Mouse (Mus musculus) brain, embryonic 14.5 days (tissue): ENCODE measurements at regions not wholly inside any gene's neighbourhood (a gene's known extent, or its start where the extent isn't known, plus 50 kb on each side); places are given as distances from the start of the nearest gene placed in this dataset.

ENCODE experiments used
- CTCF ChIP-seq: fragments of 200-500 bp; IDR thresholded peaks from 2 replicates; pipeline ENCODE4 v1.5.1; 2012; ENCODE audit warnings: inconsistent platforms, mild to moderate bottlenecking, moderate library complexity, borderline replicate concordance; ENCODE audit not compliant: insufficient read depth, insufficient read length; ENCODE audit errors: extremely low read depth
- POLR2A ChIP-seq: fragments of 200-500 bp; IDR thresholded peaks from 2 replicates; pipeline ENCODE4 v1.6.1; 2012; ENCODE audit warnings: mild to moderate bottlenecking, inconsistent platforms, borderline replicate concordance; ENCODE audit not compliant: poor library complexity, insufficient read depth, insufficient read length, severe bottlenecking; ENCODE audit errors: extremely low read depth

DNA sequence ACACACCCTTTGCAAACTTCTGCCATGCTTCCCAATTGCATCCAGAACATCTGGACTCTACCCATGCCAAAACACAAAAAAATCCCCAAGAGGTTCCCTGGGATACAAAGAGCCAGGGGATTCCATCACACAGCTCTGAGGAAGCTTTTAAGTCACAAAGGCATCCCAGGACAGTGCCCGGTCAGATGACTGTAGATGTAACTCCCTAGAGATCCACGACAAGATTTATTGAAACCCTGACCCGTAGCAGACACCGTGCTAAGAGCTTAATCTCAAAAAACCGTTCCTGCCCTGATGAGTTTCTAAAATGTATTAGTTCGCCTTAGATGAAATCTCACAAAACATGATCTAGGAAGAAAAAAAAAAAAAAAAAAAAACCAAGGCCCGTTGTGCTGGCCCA, 312.0 kb upstream of the Castor2 start:
- TF ChIP-seq CTCF (no peak), POLR2A (no peak)
